Mouse (Mus musculus): ENCODE results near the gene Taf12. TPM values are rescaled to one million over a fixed set of nuclear protein-coding genes. Genes with fewer than 3 reads are reported as not detected.
A peak's percentile ranks its signal among the peaks of the same experiment; 100 is the strongest.

Taf12 gene
- polyA plus RNA-seq, 1 experiment from 2014 or later: 19.1 TPM

- ATAC-seq: no peak
- TF ChIP-seq CTCF (IDR thresholded peaks at IDR 0.05): peak; percentile 22
- ChIA-PET CTCF (no interaction called here), POLR2A (no interaction called here)
- H3K27me3 ChIP-seq: no peaks in the 10 kb centered on the region
- in situ Hi-C loops (cut with MboI; ENCODE audit: low pct_unique_long_range_greater_than_20kb): no loop called here
- DNase-seq (ENCODE audit: low read depth, low spot score): no peak
Measured at GRCm38 (mm10) chr4:132254986-132255385, 19.2 kb upstream of the Taf12 start.

- in situ Hi-C loops (cut with MboI; ENCODE audit: low pct_unique_long_range_greater_than_20kb): no loop called here
- DNase-seq (ENCODE audit: low read depth, low spot score): no peak
- no peak for TF ChIP-seq CTCF (IDR thresholded peaks at IDR 0.05)
- ChIA-PET CTCF (interaction anchor here (1.2 kb wide), 1 partner anchor 39 kb away, joined by 3 read pairs; no protein-coding TSS in a partner anchor), POLR2A (interaction anchor here (0.7 kb wide), 1 partner anchor 48 kb away, joined by 4 read pairs; no protein-coding TSS in a partner anchor)
- no peak for ATAC-seq
- no peaks in the 10 kb centered on the region for H3K27me3 ChIP-seq
Measured at GRCm38 (mm10) chr4:132256384-132256783, 17.8 kb upstream of the Taf12 start.

- in situ Hi-C loops (cut with MboI; ENCODE audit: low pct_unique_long_range_greater_than_20kb): no loop called here
- ATAC-seq (no peak), DNase-seq (ENCODE audit: low read depth, low spot score) (no peak)
- CTCF ChIA-PET: no interaction called here
- TF ChIP-seq CTCF (IDR thresholded peaks at IDR 0.05): no peak
- H3K27me3 ChIP-seq: no peaks in the 10 kb centered on the region
- POLR2A ChIA-PET: no interaction called here
Measured at GRCm38 (mm10) chr4:132259248-132259647, 14.9 kb upstream of the Taf12 start.

GRCm38 (mm10) chr4:132260404-132261379 is 13.5 kb upstream of the Taf12 start:
- CTCF ChIA-PET: no interaction called here
- TF ChIP-seq CTCF (IDR thresholded peaks at IDR 0.05): no peak
- POLR2A ChIA-PET: no interaction called here
- no peak for DNase-seq (ENCODE audit: low read depth, low spot score)
- in situ Hi-C loops (cut with MboI; ENCODE audit: low pct_unique_long_range_greater_than_20kb): loop anchor here (10.0 kb wide), 1 partner anchor 176 kb away; no protein-coding TSS in a partner anchor
- ATAC-seq: peak; percentile 47
- H3K27me3 ChIP-seq: no peaks in the 10 kb centered on the region

- ChIA-PET POLR2A (interaction anchor here (0.7 kb wide), 1 partner anchor 89 kb away, joined by 3 read pairs; no protein-coding TSS in a partner anchor), CTCF (no interaction called here)
- no peak for TF ChIP-seq CTCF (IDR thresholded peaks at IDR 0.05)
- no peaks in the 10 kb centered on the region for H3K27me3 ChIP-seq
- no peak for DNase-seq (ENCODE audit: low read depth, low spot score)
- peak; percentile 47 for ATAC-seq
- in situ Hi-C loops (cut with MboI; ENCODE audit: low pct_unique_long_range_greater_than_20kb): loop anchor here (10.0 kb wide), 1 partner anchor 177 kb away; no protein-coding TSS in a partner anchor
Measured at GRCm38 (mm10) chr4:132261514-132262357, 12.4 kb upstream of the Taf12 start, which contains the start of gene Gmeb1. Gene Gmeb1 (minus strand): TSS chr4:132261602.

DNA sequence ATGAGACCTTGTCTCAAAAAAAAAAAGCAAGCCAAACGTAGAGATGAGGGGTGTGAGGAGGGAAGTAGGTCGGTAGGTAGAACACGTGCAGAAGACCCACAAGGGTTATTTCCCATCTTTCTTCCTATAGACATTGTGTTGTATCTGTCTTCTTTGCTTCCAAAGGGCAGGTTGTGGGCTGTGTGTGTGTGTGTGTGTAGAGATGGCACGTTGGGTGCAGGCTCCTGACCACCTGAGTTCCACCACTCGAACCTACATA is 11.9 kb upstream of the Taf12 start:
- H3K27me3 ChIP-seq: no peaks in the 10 kb centered on the region
- in situ Hi-C loops (cut with MboI; ENCODE audit: low pct_unique_long_range_greater_than_20kb): loop anchor here (10.0 kb wide), 1 partner anchor 177 kb away; no protein-coding TSS in a partner anchor
- ATAC-seq (no peak), DNase-seq (ENCODE audit: low read depth, low spot score) (no peak)
- TF ChIP-seq CTCF (IDR thresholded peaks at IDR 0.05): no peak
- ChIA-PET CTCF (no interaction called here), POLR2A (interaction anchor here (0.7 kb wide), 1 partner anchor 88 kb away, joined by 3 read pairs; no protein-coding TSS in a partner anchor)

DNA sequence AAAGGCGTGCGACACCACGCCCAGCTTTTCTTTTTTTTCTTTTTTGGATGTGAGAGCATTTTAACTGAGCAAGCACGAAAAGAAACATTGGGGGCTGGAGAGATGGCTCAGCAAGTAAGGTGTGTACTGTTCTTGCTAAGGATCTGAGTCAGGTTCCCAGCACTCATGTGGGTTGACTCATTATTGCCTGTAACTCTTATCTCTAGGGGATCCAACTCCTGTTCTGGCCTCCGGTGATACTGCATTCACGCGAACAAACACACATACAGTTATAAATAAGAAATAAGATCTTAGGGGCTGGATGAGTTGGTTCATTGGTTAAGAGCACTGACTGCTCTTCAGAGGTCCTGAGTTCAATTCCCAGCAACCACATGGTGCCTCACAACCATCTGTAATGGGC is 10.9 kb upstream of the Taf12 start:
- in situ Hi-C loops (cut with MboI; ENCODE audit: low pct_unique_long_range_greater_than_20kb): loop anchor here (10.0 kb wide), 1 partner anchor 179 kb away; no protein-coding TSS in a partner anchor
- ChIA-PET CTCF (interaction anchor here (1.1 kb wide), 1 partner anchor 84 kb away, joined by 4 read pairs; no protein-coding TSS in a partner anchor), POLR2A (no interaction called here)
- no peaks in the 10 kb centered on the region for H3K27me3 ChIP-seq
- no peak for DNase-seq (ENCODE audit: low read depth, low spot score)
- ATAC-seq: no peak
- TF ChIP-seq CTCF (IDR thresholded peaks at IDR 0.05): no peak

DNA sequence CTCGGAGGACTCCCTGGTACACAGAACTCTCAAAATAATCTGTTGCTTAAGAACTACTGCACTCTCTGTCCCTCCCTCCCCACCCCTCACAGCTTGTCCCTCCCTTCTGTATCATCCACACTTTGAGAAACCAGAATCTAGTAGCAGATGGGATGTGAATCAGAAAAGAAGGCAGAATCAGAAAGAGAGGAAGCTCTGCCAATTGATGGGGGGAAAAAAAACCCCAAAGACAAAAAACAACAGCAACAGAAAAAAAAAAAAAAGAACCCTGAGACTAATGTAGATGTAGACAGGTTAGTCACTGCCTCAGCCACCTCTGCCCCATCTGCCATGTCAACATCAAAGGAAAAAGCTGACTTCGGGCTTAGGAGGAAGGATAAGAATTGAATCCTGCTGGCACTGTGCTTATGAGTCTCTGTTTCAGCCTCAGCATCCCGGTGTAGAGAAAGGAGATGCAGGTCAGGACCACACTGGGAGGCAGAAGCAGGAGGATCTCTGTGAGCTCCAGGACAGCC is 7.3 kb upstream of the Taf12 start:
- H3K27me3 ChIP-seq: no peaks in the 10 kb centered on the region
- POLR2A ChIA-PET: interaction anchor here (0.6 kb wide), 1 partner anchor 53 kb away, joined by 3 read pairs; no protein-coding TSS in a partner anchor
- TF ChIP-seq CTCF (IDR thresholded peaks at IDR 0.05): no peak
- in situ Hi-C loops (cut with MboI; ENCODE audit: low pct_unique_long_range_greater_than_20kb): loop anchor here (10.0 kb wide), 1 partner anchor 182 kb away; no protein-coding TSS in a partner anchor
- ATAC-seq (no peak), DNase-seq (ENCODE audit: low read depth, low spot score) (no peak)
- CTCF ChIA-PET: interaction anchor here (1.3 kb wide), 1 partner anchor 89 kb away, joined by 4 read pairs; no protein-coding TSS in a partner anchor

- ATAC-seq (no peak), DNase-seq (ENCODE audit: low read depth, low spot score) (no peak)
- peak; percentile 53 for TF ChIP-seq CTCF (IDR thresholded peaks at IDR 0.05)
- in situ Hi-C loops (cut with MboI; ENCODE audit: low pct_unique_long_range_greater_than_20kb): loop anchor here (10.0 kb wide), 1 partner anchor 184 kb away; no protein-coding TSS in a partner anchor
- no peaks in the 10 kb centered on the region for H3K27me3 ChIP-seq
- POLR2A ChIA-PET: interaction anchor here (0.6 to 1.2 kb wide), 3 partner anchors 18 to 245 kb away, joined by 3 to 4 read pairs (median 3); no protein-coding TSS in a partner anchor
- CTCF ChIA-PET: interaction anchor here (1.0 kb wide), 1 partner anchor 40 kb away, joined by 3 read pairs; no protein-coding TSS in a partner anchor
Measured at GRCm38 (mm10) chr4:132268871-132269739, 5.1 kb upstream of the Taf12 start.

Data from Patski (cell line).